Mouse (Mus musculus): ENCODE measurements at regions not wholly inside any gene's neighbourhood (a gene's known extent, or its start where the extent isn't known, plus 50 kb on each side); places are given as distances from the start of the nearest gene placed in this dataset.
"Not testable (repeated sequence)": the region's sequence is repeated elsewhere in the genome, so short reads cannot be mapped to it uniquely, and the experiment has no call there.

- H3K27me3 ChIP-seq = no peaks in the 10 kb centered on the region
- H3K4me2 ChIP-seq (replicated peaks) = no peak overlapping the region
- 0 out of 2 replicates have a peak, but pooled peaks have one; percentile 45 for ATAC-seq (ENCODE audit: insufficient number of reproducible peaks, insufficient read depth, low FRiP score, low TSS enrichment)
Measured at GRCm38 (mm10) chr4:131431188-131431587, 406.9 kb downstream of the Ptpru start.

GRCm38 (mm10) chr4:131432591-131433177 lies 405.4 kb downstream of the Ptpru start:
- 77% methylated on average over 13 of the region's 13 CpGs for WGBS
- H3K9me3 ChIP-seq = no peaks in the 10 kb centered on the region
- H3K36me3 ChIP-seq = no peaks in the 10 kb centered on the region
- no peak overlapping the region for H3K4me3 ChIP-seq
- ATAC-seq (ENCODE audit: insufficient number of reproducible peaks, insufficient read depth, low FRiP score, low TSS enrichment) = no peak
- H3K4me1 ChIP-seq = peaks cover 6% of the 10 kb centered on the region; the same call in 1 of the 2 replicates
- H3K9ac ChIP-seq = no peak overlapping the region
- no peak overlapping the region for H3K27ac ChIP-seq
- H3K27me3 ChIP-seq = no peaks in the 10 kb centered on the region
- H3K4me2 ChIP-seq (replicated peaks) = no peak overlapping the region

More at GRCm38 (mm10) chr4:131431188-131431587, 406.9 kb downstream of the Ptpru start:
- Histone ChIP-seq H3K4me3 (no peak overlapping the region), H3K9me3 (no peaks in the 10 kb centered on the region), H3K9ac (no peak overlapping the region), H3K36me3 (no peaks in the 10 kb centered on the region), H3K4me1 (peaks cover 6% of the 10 kb centered on the region; the same call in 1 of the 2 replicates), H3K27ac (no peak overlapping the region; the same call in 1 of the 2 replicates)
- 5% methylated on average over 5 of the region's 5 CpGs for WGBS

DNA sequence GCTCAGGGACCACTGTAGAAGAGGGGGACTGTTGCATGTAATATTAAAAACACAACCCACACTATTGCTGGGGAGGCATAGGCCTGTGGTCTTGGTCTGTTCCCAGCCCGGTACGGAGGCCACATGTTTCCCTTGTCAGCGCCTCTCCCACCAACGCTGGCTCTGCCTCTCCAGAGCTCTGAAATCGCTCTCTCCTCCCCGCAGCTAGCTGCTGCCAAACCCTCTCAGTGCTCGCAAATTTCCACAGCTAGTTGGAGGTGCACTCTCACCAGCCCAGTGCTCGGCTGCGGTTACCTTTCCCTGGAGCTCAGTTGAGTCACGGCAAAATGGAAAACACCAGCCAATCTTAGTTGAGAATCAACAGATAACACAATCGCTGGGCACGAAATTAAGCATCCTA lies 402.9 kb downstream of the Ptpru start:
- Histone ChIP-seq H3K4me2 (replicated peaks) (no peak overlapping the region), H3K9me3 (no peaks in the 10 kb centered on the region), H3K27ac (no peak overlapping the region), H3K27me3 (no peaks in the 10 kb centered on the region), H3K4me3 (no peak overlapping the region), H3K36me3 (no peaks in the 10 kb centered on the region), H3K9ac (no peak overlapping the region), H3K4me1 (no peaks in the 10 kb centered on the region; the same call in 1 of the 2 replicates)
- 80% methylated on average over 12 of the region's 12 CpGs for WGBS
- no peak for ATAC-seq (ENCODE audit: insufficient number of reproducible peaks, insufficient read depth, low FRiP score, low TSS enrichment)

DNA sequence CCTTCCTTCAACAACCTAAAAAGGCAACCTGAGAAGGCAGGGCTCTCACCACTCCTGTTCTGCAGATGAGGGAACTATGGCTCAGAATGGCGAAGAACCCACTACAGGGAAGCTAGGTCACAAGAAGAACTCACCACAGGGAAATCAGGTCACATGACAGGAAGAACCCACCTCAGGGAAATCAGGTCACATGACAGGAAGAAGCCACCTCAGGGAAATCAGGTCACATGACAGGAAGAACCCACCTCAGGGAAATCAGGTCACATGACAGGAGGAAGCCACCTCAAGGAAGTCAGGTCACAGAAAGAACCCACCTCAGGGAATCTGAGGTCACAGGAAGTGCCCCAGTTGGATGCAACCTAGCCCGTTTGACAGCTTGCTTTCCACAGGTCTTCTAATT lies 399.7 kb downstream of the Ptpru start:
- no peak for ATAC-seq (ENCODE audit: insufficient number of reproducible peaks, insufficient read depth, low FRiP score, low TSS enrichment)
- Histone ChIP-seq H3K4me3 (no peak overlapping the region), H3K27me3 (no peaks in the 10 kb centered on the region), H3K4me2 (replicated peaks) (no peak overlapping the region), H3K36me3 (no peaks in the 10 kb centered on the region), H3K27ac (no peak overlapping the region), H3K9ac (no peak overlapping the region), H3K4me1 (no peaks in the 10 kb centered on the region; the same call in 1 of the 2 replicates), H3K9me3 (no peaks in the 10 kb centered on the region)
- 83% methylated on average over 2 of the region's 2 CpGs for WGBS

GRCm38 (mm10) chr4:131438883-131439282 lies 399.2 kb downstream of the Ptpru start:
- Histone ChIP-seq H3K4me1 (no peaks in the 10 kb centered on the region; the same call in 1 of the 2 replicates), H3K9ac (no peak overlapping the region), H3K9me3 (no peaks in the 10 kb centered on the region), H3K4me2 (replicated peaks) (no peak overlapping the region), H3K27ac (no peak overlapping the region), H3K27me3 (no peaks in the 10 kb centered on the region), H3K36me3 (no peaks in the 10 kb centered on the region), H3K4me3 (no peak overlapping the region)
- ATAC-seq (ENCODE audit: insufficient number of reproducible peaks, insufficient read depth, low FRiP score, low TSS enrichment) = 0 out of 2 replicates have a peak, but pooled peaks have one; percentile 3
- 24% methylated on average over 2 of the region's 2 CpGs for WGBS

- H3K4me1 ChIP-seq = no peaks in the 10 kb centered on the region; the same call in 1 of the 2 replicates
- ATAC-seq (ENCODE audit: insufficient number of reproducible peaks, insufficient read depth, low FRiP score, low TSS enrichment) = no peak
- no peak overlapping the region for H3K27ac ChIP-seq
- H3K9me3 ChIP-seq = no peaks in the 10 kb centered on the region
- no peak overlapping the region for H3K4me2 ChIP-seq (replicated peaks)
- H3K4me3 ChIP-seq = no peak overlapping the region
- WGBS = 42% methylated on average over 3 of the region's 3 CpGs
- no peaks in the 10 kb centered on the region for H3K36me3 ChIP-seq
- H3K9ac ChIP-seq = no peak overlapping the region
- H3K27me3 ChIP-seq = no peaks in the 10 kb centered on the region
Measured at GRCm38 (mm10) chr4:131440845-131441244, 397.2 kb downstream of the Ptpru start.

DNA sequence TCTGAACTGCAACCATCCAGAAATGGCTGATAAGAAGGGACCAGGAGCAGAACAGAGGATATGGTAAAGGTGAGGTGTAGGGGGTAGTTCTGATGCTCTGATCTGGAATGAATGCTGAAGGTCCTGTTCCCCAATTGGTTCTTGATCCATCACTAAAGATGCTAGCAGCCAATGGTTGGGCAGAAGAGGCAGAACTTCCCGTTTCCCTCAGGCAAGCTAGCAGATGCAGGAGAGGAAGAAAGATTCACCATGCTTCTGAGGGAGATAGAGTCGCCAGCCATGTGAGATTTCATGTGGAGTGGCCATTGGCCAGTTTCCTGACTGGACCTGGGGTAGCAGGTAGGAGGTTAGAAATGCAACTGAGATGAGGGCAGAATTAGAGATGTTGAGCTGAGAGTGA lies 394.6 kb downstream of the Ptpru start:
- Histone ChIP-seq H3K27me3 (no peaks in the 10 kb centered on the region), H3K4me2 (replicated peaks) (no peak overlapping the region), H3K4me3 (no peak overlapping the region), H3K9ac (no peak overlapping the region), H3K4me1 (no peaks in the 10 kb centered on the region; the same call in 1 of the 2 replicates), H3K36me3 (no peaks in the 10 kb centered on the region), H3K9me3 (no peaks in the 10 kb centered on the region), H3K27ac (no peak overlapping the region)
- WGBS = 65% methylated on average over 2 of the region's 2 CpGs
- ATAC-seq (ENCODE audit: insufficient number of reproducible peaks, insufficient read depth, low FRiP score, low TSS enrichment) = no peak

DNA sequence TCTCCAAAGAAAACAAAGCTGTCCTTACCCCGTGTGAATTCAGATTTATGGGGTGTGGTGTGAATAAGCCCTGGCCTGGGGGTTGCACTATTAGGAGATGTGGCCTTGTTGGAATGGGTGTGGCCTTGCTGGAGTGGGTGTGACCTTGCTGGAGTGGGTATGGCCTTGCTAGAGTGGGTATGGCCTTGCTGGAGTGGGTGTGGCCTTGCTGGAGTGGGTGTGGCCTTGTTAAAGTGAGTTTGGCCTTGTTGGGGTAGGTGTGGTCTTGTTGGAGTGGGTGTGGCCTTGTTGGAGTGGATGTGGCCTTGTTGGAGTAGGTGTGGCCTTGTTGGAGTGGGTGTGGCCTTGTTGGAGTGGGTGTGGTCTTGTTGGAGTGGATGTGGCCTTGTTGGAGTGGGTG lies 387.8 kb downstream of the Ptpru start:
- not testable (repeated sequence) for H3K27ac ChIP-seq; H3K27me3 ChIP-seq; H3K9me3 ChIP-seq; H3K4me1 ChIP-seq; H3K4me2 ChIP-seq (replicated peaks); H3K4me3 ChIP-seq; H3K9ac ChIP-seq; H3K36me3 ChIP-seq; ATAC-seq (ENCODE audit: insufficient number of reproducible peaks, insufficient read depth, low FRiP score, low TSS enrichment)
- WGBS = 78% methylated on average over 1 of the region's 1 CpGs

- H3K9me3 ChIP-seq = no peaks in the 10 kb centered on the region
- peaks cover 11% of the 10 kb centered on the region for H3K4me1 ChIP-seq
- H3K9ac ChIP-seq = no peak overlapping the region
- no peak overlapping the region for H3K27ac ChIP-seq
- WGBS = 37% methylated on average over 7 of the region's 7 CpGs
- no peaks in the 10 kb centered on the region for H3K27me3 ChIP-seq
- H3K4me3 ChIP-seq = no peak overlapping the region
- H3K4me2 ChIP-seq (replicated peaks) = no peak overlapping the region
- H3K36me3 ChIP-seq = no peaks in the 10 kb centered on the region
- ATAC-seq (ENCODE audit: insufficient number of reproducible peaks, insufficient read depth, low FRiP score, low TSS enrichment) = no peak
Measured at GRCm38 (mm10) chr4:131457551-131457950, 380.5 kb downstream of the Ptpru start.

DNA sequence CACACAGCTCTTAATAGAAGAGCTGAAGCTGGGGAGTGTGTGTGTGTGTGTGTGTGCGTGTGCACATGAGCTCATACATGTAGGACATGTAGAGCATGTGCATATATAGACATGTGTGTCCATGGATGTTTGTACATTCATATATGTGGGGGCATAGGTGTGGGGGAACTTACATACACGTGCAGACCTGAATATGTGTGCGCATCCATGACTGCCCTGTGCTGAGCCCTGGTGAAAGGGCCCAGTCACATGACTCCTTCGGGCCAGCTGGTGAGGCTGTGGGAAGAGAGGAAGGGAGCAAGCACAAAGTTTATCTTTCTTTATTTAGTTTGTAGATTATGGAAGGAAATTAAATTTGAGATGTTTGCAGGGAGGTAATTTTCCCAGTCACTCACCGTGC lies 378.3 kb downstream of the Ptpru start:
- Histone ChIP-seq H3K9me3 (no peaks in the 10 kb centered on the region), H3K27me3 (no peaks in the 10 kb centered on the region), H3K27ac (no peak overlapping the region), H3K4me3 (no peak overlapping the region), H3K4me1 (peaks cover 11% of the 10 kb centered on the region), H3K36me3 (no peaks in the 10 kb centered on the region), H3K9ac (no peak overlapping the region), H3K4me2 (replicated peaks) (no peak overlapping the region)
- ATAC-seq (ENCODE audit: insufficient number of reproducible peaks, insufficient read depth, low FRiP score, low TSS enrichment) = peak; percentile 65
- WGBS = 56% methylated on average over 5 of the region's 5 CpGs

DNA sequence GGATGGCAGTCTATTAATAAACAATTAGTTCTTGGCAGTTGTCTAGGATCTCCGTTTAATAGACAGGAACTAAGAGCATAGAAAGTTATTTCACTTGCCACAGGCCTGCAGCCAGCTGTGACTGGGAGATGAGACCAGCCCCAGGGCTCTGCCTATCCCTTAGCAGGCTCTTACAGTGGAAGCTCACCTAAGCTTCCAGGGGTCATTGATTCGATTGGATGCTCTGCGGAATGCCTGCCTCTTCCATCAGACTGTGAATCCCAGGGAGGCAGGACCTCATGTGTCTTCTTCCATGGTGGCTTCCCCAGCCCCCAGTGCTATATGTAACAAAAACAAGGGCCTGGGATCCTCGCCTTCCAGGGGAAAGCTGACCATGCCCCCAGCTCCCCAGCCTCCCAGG lies 376.8 kb downstream of the Ptpru start:
- no peaks in the 10 kb centered on the region for H3K36me3 ChIP-seq
- no peak overlapping the region for H3K4me2 ChIP-seq (replicated peaks)
- H3K9me3 ChIP-seq = 0 out of 2 replicates have a peak, but pooled peaks cover 3% of the 10 kb centered on the region
- peaks cover 11% of the 10 kb centered on the region for H3K4me1 ChIP-seq
- H3K27me3 ChIP-seq = no peaks in the 10 kb centered on the region
- ATAC-seq (ENCODE audit: insufficient number of reproducible peaks, insufficient read depth, low FRiP score, low TSS enrichment) = no peak
- H3K27ac ChIP-seq = no peak overlapping the region
- no peak overlapping the region for H3K9ac ChIP-seq
- H3K4me3 ChIP-seq = no peak overlapping the region
- 51% methylated on average over 4 of the region's 4 CpGs for WGBS

DNA sequence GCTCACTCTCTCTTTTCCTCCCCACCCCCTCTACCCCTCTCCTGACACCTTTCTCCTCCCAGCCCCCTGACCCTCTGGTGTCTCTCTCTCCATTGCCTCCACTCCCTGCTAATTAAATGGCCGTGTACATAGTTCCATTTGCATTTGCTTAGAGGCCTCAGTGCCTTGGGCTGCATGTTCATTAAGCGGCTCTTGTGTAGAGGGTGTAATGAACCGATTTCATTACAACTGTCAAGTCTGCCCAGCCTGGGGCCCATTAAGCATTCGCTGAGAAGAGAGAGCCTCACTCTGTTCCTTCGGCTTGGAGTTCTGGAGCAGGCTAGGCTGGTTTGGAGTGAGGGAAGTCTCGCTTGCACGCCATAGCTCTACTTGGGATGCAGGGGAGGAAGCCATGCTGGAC lies 376.4 kb downstream of the Ptpru start:
- Histone ChIP-seq H3K4me2 (replicated peaks) (no peak overlapping the region), H3K27me3 (no peaks in the 10 kb centered on the region), H3K27ac (no peak overlapping the region), H3K9ac (no peak overlapping the region), H3K9me3 (0 out of 2 replicates have a peak, but pooled peaks cover 3% of the 10 kb centered on the region), H3K4me1 (peaks cover 11% of the 10 kb centered on the region), H3K4me3 (no peak overlapping the region), H3K36me3 (no peaks in the 10 kb centered on the region)
- no peak for ATAC-seq (ENCODE audit: insufficient number of reproducible peaks, insufficient read depth, low FRiP score, low TSS enrichment)
- WGBS = 50% methylated on average over 7 of the region's 7 CpGs
